Mouse (Mus musculus) lung, postnatal 0 days (tissue): ENCODE results near the gene Pld5.

Experiments used
- CTCF ChIP-seq: IDR thresholded peaks from 2 replicates; pipeline ENCODE4 v1.5.1; 2016; ENCODE audit warnings: antibody characterized with exemption, mild to moderate bottlenecking
- EP300 ChIP-seq: IDR thresholded peaks from 2 replicates; pipeline ENCODE4 v1.6.1; 2016; ENCODE audit warnings: antibody characterized with exemption, mild to moderate bottlenecking, control low read depth

DNA sequence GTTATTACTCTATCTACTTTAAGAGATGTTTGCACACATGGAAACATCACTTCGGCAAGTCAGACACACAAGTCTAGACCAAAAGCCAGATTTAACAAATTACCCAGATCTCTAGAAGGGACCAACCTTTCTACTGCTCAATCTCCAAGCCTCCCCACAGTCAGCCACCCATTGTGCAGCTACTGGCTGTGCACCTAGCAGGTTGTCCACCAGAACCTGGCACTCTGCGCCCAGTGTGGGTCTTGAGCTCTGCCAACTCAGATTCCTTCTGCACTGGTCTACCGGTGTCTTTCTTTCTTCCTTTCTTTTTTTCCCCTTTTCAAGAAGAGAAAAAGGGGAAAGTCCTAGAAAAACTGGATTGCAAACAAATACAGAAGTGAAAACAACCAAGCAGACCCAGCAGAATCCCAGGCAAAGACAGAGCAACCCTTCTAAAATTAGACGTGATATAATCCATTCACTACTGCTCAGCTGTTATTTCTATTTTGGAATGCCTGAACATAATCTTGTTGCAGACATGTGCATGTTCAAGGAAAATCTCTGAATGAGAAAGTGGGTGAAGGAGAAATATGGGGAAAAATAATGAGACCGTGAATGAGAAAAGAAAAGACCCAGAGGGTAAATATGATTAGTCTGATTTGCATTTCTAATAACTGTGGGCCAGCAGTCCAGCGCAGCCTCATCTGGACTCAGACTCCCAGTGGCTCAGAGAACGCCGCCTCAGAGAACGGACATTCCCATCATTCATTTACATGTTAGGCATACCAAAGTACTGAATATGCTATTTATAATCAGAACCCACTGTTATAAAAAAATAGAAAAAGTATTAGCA, 27.0 kb downstream of the Pld5 start:
- no peak for TF ChIP-seq EP300
- no peak for TF ChIP-seq CTCF
